Mouse (Mus musculus): Measurements from ENCODE around the gene Camkmt.

- TF ChIP-seq CTCF (IDR thresholded peaks at IDR 0.05; ENCODE audit: extremely low read depth, insufficient read length, insufficient replicate concordance, low read depth, low read length) (no peak), POLR2A (IDR thresholded peaks at IDR 0.05; ENCODE audit: low read depth, low read length) (no peak)
Measured at GRCm38 (mm10) chr17:85382344-85382743, 292.0 kb downstream of the Camkmt start.

All from small intestine, adult 2 months (tissue).